In genomic region chr5:145105694-145106275, GRCm38 (mm10) we compare ENCODE assay signal across 32 mouse cellular contexts. TPM values are rescaled to one million over a fixed set of nuclear protein-coding genes. Genes with fewer than 3 reads are reported as not detected.
DNase-seq lines count a peak whose midpoint lies in the region; ATAC-seq and TF ChIP-seq lines count a peak whose summit lies in the region.
"Had no signal": no experiment of that assay in that cellular context is flagged by ENCODE, and none has a peak within 500 bp of the region (broad histone marks: within the 10 kb centered on the region; RNA-seq: fewer than 3 reads in every experiment).

No protein-coding gene starts in this region.

- H3K4me1 ChIP-seq in liver, postnatal 0 days (ENCODE audit: insufficient read depth), result no peaks in the 10 kb centered on the region
- H3K4me1 ChIP-seq in liver, embryonic 12.5 days, result peaks cover 24% of the 10 kb centered on the region
- no peaks in the 10 kb centered on the region for H3K4me1 ChIP-seq in intestine, embryonic 16.5 days (ENCODE audit: control insufficient read depth, insufficient read depth, low read length)
- H3K4me1 ChIP-seq: embryonic facial prominence, embryonic 13.5 days; forebrain, embryonic 13.5 days; heart, embryonic 12.5 days; midbrain, embryonic 10.5 days; neural tube, embryonic 13.5 days had no signal

- H3K27me3 ChIP-seq in liver, postnatal 0 days (ENCODE audit: insufficient read depth, low read length), result no peaks in the 10 kb centered on the region
- no peaks in the 10 kb centered on the region for H3K27me3 ChIP-seq in liver, embryonic 12.5 days (replicated peaks)
- no peaks in the 10 kb centered on the region for H3K27me3 ChIP-seq in intestine, embryonic 16.5 days (replicated peaks; ENCODE audit: control insufficient read depth, insufficient read depth, low read length)
- H3K27me3 ChIP-seq: embryonic facial prominence, embryonic 13.5 days; forebrain, embryonic 13.5 days; heart, embryonic 12.5 days; neural tube, embryonic 13.5 days had no signal

- H3K36me3 ChIP-seq in liver, postnatal 0 days (replicated peaks; ENCODE audit: insufficient read depth, low read length), result peaks cover 66% of the 10 kb centered on the region
- H3K36me3 ChIP-seq in liver, embryonic 12.5 days, result peaks cover 99% of the 10 kb centered on the region
- peaks cover 52% of the 10 kb centered on the region for H3K36me3 ChIP-seq in intestine, embryonic 16.5 days (ENCODE audit: control insufficient read depth, insufficient read depth, low read length)

- H3K9ac ChIP-seq in liver, postnatal 0 days (replicated peaks), result no peak overlapping the region
- H3K9ac ChIP-seq in liver, embryonic 12.5 days, result no peak overlapping the region
- no peak overlapping the region for H3K9ac ChIP-seq in intestine, embryonic 16.5 days (ENCODE audit: low read depth, low read length)
- H3K9ac ChIP-seq: embryonic facial prominence, embryonic 13.5 days; forebrain, embryonic 13.5 days; heart, embryonic 12.5 days; neural tube, embryonic 13.5 days had no signal

- DNase-seq in adrenal gland, postnatal 10 days, result peak; percentile 42
- DNase-seq in adrenal gland, postnatal 4 days (ENCODE audit: low spot score in 2 of 2), result no peak
- no peak for DNase-seq in liver, postnatal 0 days
- peak; percentile 97 for DNase-seq in gonadal fat pad, adult 2 months (ENCODE audit: low read depth)
- DNase-seq in right cerebral cortex, postnatal 4 days, result no peak
- DNase-seq: cerebellum, postnatal 10 days; gastrocnemius, adult 2 months; heart, adult 18-20 months; heart, postnatal 14 days; kidney, postnatal 25 days; thymus, postnatal 14 days had no signal

- no peak for TF ChIP-seq EP300 in liver, postnatal 0 days (IDR thresholded peaks at IDR 0.05; ENCODE audit: low read depth)

- H3K4me3 ChIP-seq in liver, postnatal 0 days (ENCODE audit: low read depth, low read length), result no peak overlapping the region
- H3K4me3 ChIP-seq in liver, embryonic 12.5 days, result no peak overlapping the region
- H3K4me3 ChIP-seq in intestine, embryonic 16.5 days (ENCODE audit: low read length), result no peak overlapping the region
- H3K4me3 ChIP-seq: embryonic facial prominence, embryonic 13.5 days; erythroblast, embryonic 14.5 days; forebrain, embryonic 13.5 days; gastrocnemius, adult 2 months; heart, embryonic 12.5 days; midbrain, embryonic 10.5 days; myocyte; neural tube, embryonic 13.5 days had no signal

- H3K27ac ChIP-seq in liver, postnatal 0 days (ENCODE audit: low read depth), result no peak overlapping the region
- no peak overlapping the region for H3K27ac ChIP-seq in liver, embryonic 12.5 days
- H3K27ac ChIP-seq in intestine, embryonic 16.5 days (ENCODE audit: low read length), result no peak overlapping the region
- H3K27ac ChIP-seq: embryonic facial prominence, embryonic 13.5 days; forebrain, embryonic 13.5 days; hindbrain, postnatal 0 days; midbrain, embryonic 10.5 days; neural tube, embryonic 13.5 days had no signal

- no peaks in the 10 kb centered on the region for H3K9me3 ChIP-seq in liver, postnatal 0 days (ENCODE audit: low read length)
- H3K9me3 ChIP-seq in liver, embryonic 12.5 days (replicated peaks), result no peaks in the 10 kb centered on the region
- H3K9me3 ChIP-seq in intestine, embryonic 16.5 days (ENCODE audit: control insufficient read depth, low read length), result no peaks in the 10 kb centered on the region
- H3K9me3 ChIP-seq: embryonic facial prominence, embryonic 13.5 days; forebrain, embryonic 13.5 days; heart, embryonic 12.5 days; midbrain, embryonic 10.5 days; neural tube, embryonic 13.5 days had no signal

- no peak overlapping the region for H3K4me2 ChIP-seq in liver, postnatal 0 days (ENCODE audit: low read depth, low read length)
- no peak overlapping the region for H3K4me2 ChIP-seq in liver, embryonic 12.5 days
- no peak overlapping the region for H3K4me2 ChIP-seq in intestine, embryonic 16.5 days (ENCODE audit: low read depth, low read length)
- H3K4me2 ChIP-seq: embryonic facial prominence, embryonic 13.5 days; forebrain, embryonic 13.5 days; heart, embryonic 12.5 days; neural tube, embryonic 13.5 days had no signal

- WGBS in liver, postnatal 0 days (ENCODE audit: insufficient replicate concordance), result 76% methylated on average over 9 of the region's 9 CpGs
- whole genome bisulfite sequencing in liver, embryonic 12.5 days (ENCODE audit: insufficient replicate concordance), result 82% methylated on average over 9 of the region's 9 CpGs
- 83% methylated on average over 9 of the region's 9 CpGs for whole genome bisulfite sequencing in intestine, embryonic 16.5 days

- ATAC-seq in liver, postnatal 0 days, result 0 out of 2 replicates have a peak, but pooled peaks have one; percentile 27
- ATAC-seq in liver, embryonic 12.5 days, result no peak
- no peak for ATAC-seq in intestine, embryonic 16.5 days
- no peak; the same call in 1 of the 2 replicates for ATAC-seq in frontal cortex, adult (ENCODE audit: low TSS enrichment)
- ATAC-seq: activated CD4-positive, CD25-positive, alpha-beta regulatory T cell, adult 4 months; forebrain, embryonic 13.5 days; hindbrain, postnatal 0 days; intestine, postnatal 0 days; lung, postnatal 0 days; midbrain, embryonic 16.5 days had no signal

- TF ChIP-seq CTCF in liver, postnatal 0 days (IDR thresholded peaks at IDR 0.05; ENCODE audit: low read depth), result no peak

RNA-seq across cellular contexts. Expression of gene Arpc1b, which starts 8.2 kb away (rescaled TPM):
- total RNA-seq in adrenal gland, postnatal 10 days (2021), result 100 to 1,000 TPM; 212 to 226 TPM
- 100 to 1,000 TPM; 226 to 243 TPM for total RNA-seq in adrenal gland, postnatal 4 days (2021)
- 157 and 181 TPM in 2 replicates for polyA plus RNA-seq in liver, postnatal 0 days (2015; fragmentation: Nextera tagmentation; extraction: Ambion mirVana)
- polyA plus RNA-seq in liver, embryonic 12.5 days (2016; fragmentation: Nextera tagmentation; extraction: Ambion mirVana), result 175 and 180 TPM in 2 replicates
- 563 and 599 TPM in 2 replicates for polyA plus RNA-seq in gonadal fat pad, adult 2 months (2012; rRNA removed)
- polyA plus RNA-seq in intestine, embryonic 16.5 days (2015; fragmentation: Nextera tagmentation; extraction: Ambion mirVana), result 701 and 703 TPM in 2 replicates

RNA-seq across cellular contexts. Expression of gene Kpna7, which starts 22.0 kb away (rescaled TPM):
- total RNA-seq in adrenal gland, postnatal 10 days (2021), result not detected
- total RNA-seq in adrenal gland, postnatal 4 days (2021), result not detected
- not detected in 2 replicates for polyA plus RNA-seq in liver, postnatal 0 days (2015; fragmentation: Nextera tagmentation; extraction: Ambion mirVana)
- polyA plus RNA-seq in liver, embryonic 12.5 days (2016; fragmentation: Nextera tagmentation; extraction: Ambion mirVana), result 0.05 TPM in 2 replicates
- 0.05 TPM in 1 of 2 replicates, not detected in the other for polyA plus RNA-seq in gonadal fat pad, adult 2 months (2012; rRNA removed)
- 0.34 and 0.40 TPM in 2 replicates for polyA plus RNA-seq in intestine, embryonic 16.5 days (2015; fragmentation: Nextera tagmentation; extraction: Ambion mirVana)
- total RNA-seq: gastrocnemius, adult 2 months; heart, adult 18-20 months; heart, postnatal 14 days; hindbrain, postnatal 0 days; layer of hippocampus, adult 8-10 months; left cerebral cortex, postnatal 25 days had no signal
- polyA plus RNA-seq: activated CD4-positive, CD25-positive, alpha-beta regulatory T cell, adult 4 months; embryonic facial prominence, embryonic 13.5 days; erythroblast, embryonic 14.5 days; forebrain, embryonic 13.5 days; frontal cortex, adult 2 months; heart, embryonic 12.5 days; hindbrain, embryonic 11.5 days; kidney, embryonic 14.5 days; limb, embryonic 14.5 days; lung, postnatal 0 days; midbrain, embryonic 10.5 days; midbrain, embryonic 16.5 days; myocyte; neural tube, embryonic 13.5 days had no signal

RNA-seq across cellular contexts. Expression of gene Arpc1a, which starts 22.2 kb away (rescaled TPM):
- 100 to 1,000 TPM; 102 to 106 TPM for total RNA-seq in adrenal gland, postnatal 10 days (2021)
- 100 to 1,000 TPM; 114 to 121 TPM for total RNA-seq in adrenal gland, postnatal 4 days (2021)
- polyA plus RNA-seq in liver, postnatal 0 days (2015; fragmentation: Nextera tagmentation; extraction: Ambion mirVana), result 49.1 and 51.1 TPM in 2 replicates
- polyA plus RNA-seq in liver, embryonic 12.5 days (2016; fragmentation: Nextera tagmentation; extraction: Ambion mirVana), result 74.5 and 75.5 TPM in 2 replicates
- polyA plus RNA-seq in gonadal fat pad, adult 2 months (2012; rRNA removed), result 175 and 197 TPM in 2 replicates
- polyA plus RNA-seq in intestine, embryonic 16.5 days (2015; fragmentation: Nextera tagmentation; extraction: Ambion mirVana), result 138 and 141 TPM in 2 replicates

RNA-seq across cellular contexts. Expression of gene Pdap1, which starts 34.3 kb away (rescaled TPM):
- 10 to 100 TPM; 74.5 to 80.9 TPM for total RNA-seq in adrenal gland, postnatal 10 days (2021)
- 100 to 1,000 TPM; 106 to 108 TPM for total RNA-seq in adrenal gland, postnatal 4 days (2021)
- polyA plus RNA-seq in liver, postnatal 0 days (2015; fragmentation: Nextera tagmentation; extraction: Ambion mirVana), result 32.5 and 34.0 TPM in 2 replicates
- 78.0 and 80.6 TPM in 2 replicates for polyA plus RNA-seq in liver, embryonic 12.5 days (2016; fragmentation: Nextera tagmentation; extraction: Ambion mirVana)
- polyA plus RNA-seq in gonadal fat pad, adult 2 months (2012; rRNA removed), result 22.7 and 25.9 TPM in 2 replicates
- polyA plus RNA-seq in intestine, embryonic 16.5 days (2015; fragmentation: Nextera tagmentation; extraction: Ambion mirVana), result 62.7 and 66.6 TPM in 2 replicates

RNA-seq across cellular contexts. Expression of gene Bud31, which starts 34.4 kb away (rescaled TPM):
- 100 to 1,000 TPM in 1 of 2 experiments, 10 to 100 TPM in 1; 97.3 to 102 TPM for total RNA-seq in adrenal gland, postnatal 10 days (2021)
- 100 to 1,000 TPM; 106 to 113 TPM for total RNA-seq in adrenal gland, postnatal 4 days (2021)
- polyA plus RNA-seq in liver, postnatal 0 days (2015; fragmentation: Nextera tagmentation; extraction: Ambion mirVana), result 94.8 and 97.2 TPM in 2 replicates
- polyA plus RNA-seq in liver, embryonic 12.5 days (2016; fragmentation: Nextera tagmentation; extraction: Ambion mirVana), result 171 TPM in 2 replicates
- polyA plus RNA-seq in gonadal fat pad, adult 2 months (2012; rRNA removed), result 42.6 and 72.1 TPM in 2 replicates
- 166 and 178 TPM in 2 replicates for polyA plus RNA-seq in intestine, embryonic 16.5 days (2015; fragmentation: Nextera tagmentation; extraction: Ambion mirVana)

Comparison
In these comparisons a context has a peak if more than half of its experiments do, and no peak if none do; other contexts are left out.
1. DNase-seq: peak in adrenal gland, postnatal 10 days (single experiment) and gonadal fat pad, adult 2 months (single experiment); none in adrenal gland, postnatal 4 days (0 of 2), liver, postnatal 0 days (single experiment) and right cerebral cortex, postnatal 4 days (single experiment).